Mouse (Mus musculus): ENCODE measurements around the gene Pfdn4. TPM values are rescaled to one million over a fixed set of nuclear protein-coding genes. Genes with fewer than 3 reads are reported as not detected.

Pfdn4 gene
- polyA plus RNA-seq, 1 experiment from 2014 or later = 61.8 TPM

DNA sequence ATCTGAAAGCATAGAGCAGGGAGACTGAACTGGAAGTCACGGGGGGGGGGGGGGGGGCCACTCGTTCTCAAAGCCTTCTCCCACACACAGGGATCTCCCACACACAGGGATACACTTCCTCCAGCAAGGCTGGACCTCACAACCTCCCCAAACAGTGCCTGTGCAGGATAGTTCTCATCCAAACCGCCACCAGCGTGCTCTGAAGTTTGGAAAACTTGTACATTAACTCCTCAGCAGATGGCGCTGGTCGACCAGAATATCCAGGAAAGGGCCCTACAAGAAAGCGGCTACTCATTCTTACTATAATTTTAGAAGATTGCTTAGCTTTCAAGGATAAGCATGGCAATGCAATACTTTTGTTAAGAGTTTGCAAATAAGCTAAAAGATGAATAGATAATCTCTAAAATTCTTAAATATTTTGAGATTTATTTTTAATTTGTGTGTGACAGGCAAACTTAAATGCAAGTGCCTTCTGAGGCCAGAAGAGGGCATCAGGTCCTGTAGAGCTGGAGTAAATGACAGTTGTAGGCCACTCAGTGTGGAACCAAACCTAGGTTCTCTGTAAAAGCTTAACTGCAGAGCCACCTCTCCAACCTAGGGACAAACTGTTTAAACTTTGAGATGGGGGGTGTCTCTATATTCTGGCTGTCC lies 24.2 kb downstream of the Pfdn4 start:
- ATAC-seq (ENCODE audit: low FRiP score, low TSS enrichment) = peak; percentile 72; the same call in 1 of the 2 replicates
- WGBS = 9% methylated on average over 7 of the region's 7 CpGs
- no peak overlapping the region for H3K4me3 ChIP-seq (ENCODE audit: low read depth, low read length)
- TF ChIP-seq CTCF (IDR thresholded peaks at IDR 0.05; ENCODE audit: low read depth) (peak; percentile 78), EP300 (optimal IDR thresholded peaks at IDR 0.05) (no peak)
- H3K36me3 ChIP-seq (ENCODE audit: control insufficient read depth, insufficient read depth, low read length) = peaks cover 3% of the 10 kb centered on the region; the same call in 1 of the 2 replicates
- H3K4me2 ChIP-seq (replicated peaks; ENCODE audit: low read depth) = no peak overlapping the region
- no peaks in the 10 kb centered on the region for H3K4me1 ChIP-seq (replicated peaks; ENCODE audit: control insufficient read depth, insufficient read depth)
- H3K27me3 ChIP-seq (ENCODE audit: control insufficient read depth, insufficient read depth, low read length) = no peaks in the 10 kb centered on the region
- H3K27ac ChIP-seq (replicated peaks) = no peak overlapping the region
- H3K9me3 ChIP-seq (ENCODE audit: control insufficient read depth, low read length) = no peaks in the 10 kb centered on the region
- no peak overlapping the region for H3K9ac ChIP-seq (ENCODE audit: low read length)
- DNase-seq (ENCODE audit: low spot score) = peak; percentile 70

DNA sequence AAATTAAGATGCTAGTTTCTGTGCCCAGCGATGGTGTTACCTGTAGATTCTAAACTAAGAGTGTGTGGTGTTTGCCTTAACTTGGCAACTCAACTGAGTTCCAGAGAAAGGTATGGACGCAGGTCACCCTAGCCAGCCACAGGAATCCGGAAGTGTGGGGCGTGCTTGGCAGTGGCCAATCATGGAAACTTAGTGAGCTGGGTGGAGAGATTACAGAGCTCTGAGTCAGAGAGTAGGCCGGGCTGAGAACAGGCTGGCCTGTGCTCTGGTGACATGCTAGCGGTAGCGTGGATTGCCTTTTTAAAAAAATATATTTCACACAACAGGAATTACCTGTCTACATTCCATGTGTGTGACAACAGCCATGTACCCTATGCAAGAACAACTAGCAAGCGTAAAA lies 30.3 kb downstream of the Pfdn4 start:
- H3K36me3 ChIP-seq (ENCODE audit: control insufficient read depth, insufficient read depth, low read length) = no peaks in the 10 kb centered on the region
- no peak overlapping the region for H3K4me3 ChIP-seq (ENCODE audit: low read depth, low read length)
- H3K4me2 ChIP-seq (replicated peaks; ENCODE audit: low read depth) = no peak overlapping the region
- peak; percentile 76 for DNase-seq (ENCODE audit: low spot score)
- H3K9me3 ChIP-seq (ENCODE audit: control insufficient read depth, low read length) = no peaks in the 10 kb centered on the region
- H3K27me3 ChIP-seq (ENCODE audit: control insufficient read depth, insufficient read depth, low read length) = no peaks in the 10 kb centered on the region
- TF ChIP-seq EP300 (optimal IDR thresholded peaks at IDR 0.05) = no peak
- TF ChIP-seq CTCF (IDR thresholded peaks at IDR 0.05; ENCODE audit: low read depth) = no peak
- no peaks in the 10 kb centered on the region for H3K4me1 ChIP-seq (replicated peaks; ENCODE audit: control insufficient read depth, insufficient read depth)
- no peak overlapping the region for H3K9ac ChIP-seq (ENCODE audit: low read length)
- peak; percentile 98 for ATAC-seq (ENCODE audit: low FRiP score, low TSS enrichment)
- H3K27ac ChIP-seq (replicated peaks) = no peak overlapping the region
- WGBS = 71% methylated on average over 8 of the region's 8 CpGs

DNA sequence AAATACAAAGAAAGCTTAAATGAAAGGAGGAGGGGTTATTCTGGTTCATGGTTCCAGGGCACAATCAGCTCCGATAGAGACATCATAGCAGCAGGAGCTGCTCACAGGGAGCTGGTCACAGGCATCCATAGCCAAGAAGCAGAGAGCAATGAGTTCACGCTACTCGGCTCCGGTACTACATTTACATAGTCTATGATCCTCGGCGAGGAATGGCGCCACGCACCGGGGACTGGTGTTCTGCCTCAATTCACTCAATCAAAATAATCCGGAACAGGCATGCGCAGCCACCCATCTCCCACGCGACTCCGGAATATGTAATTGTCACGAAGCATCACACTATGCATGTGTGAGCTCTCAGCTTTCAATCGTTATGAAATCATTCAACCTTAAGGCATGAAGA lies 31.8 kb downstream of the Pfdn4 start:
- no peaks in the 10 kb centered on the region for H3K4me1 ChIP-seq (replicated peaks; ENCODE audit: control insufficient read depth, insufficient read depth)
- H3K36me3 ChIP-seq (ENCODE audit: control insufficient read depth, insufficient read depth, low read length) = no peaks in the 10 kb centered on the region
- H3K9me3 ChIP-seq (ENCODE audit: control insufficient read depth, low read length) = no peaks in the 10 kb centered on the region
- 92% methylated on average over 16 of the region's 16 CpGs for WGBS
- no peak for TF ChIP-seq EP300 (optimal IDR thresholded peaks at IDR 0.05)
- TF ChIP-seq CTCF (IDR thresholded peaks at IDR 0.05; ENCODE audit: low read depth) = no peak
- H3K4me3 ChIP-seq (ENCODE audit: low read depth, low read length) = no peak overlapping the region
- no peak overlapping the region for H3K27ac ChIP-seq (replicated peaks)
- H3K27me3 ChIP-seq (ENCODE audit: control insufficient read depth, insufficient read depth, low read length) = no peaks in the 10 kb centered on the region
- no peak overlapping the region for H3K4me2 ChIP-seq (replicated peaks; ENCODE audit: low read depth)
- ATAC-seq (ENCODE audit: low FRiP score, low TSS enrichment) (no peak), DNase-seq (ENCODE audit: low spot score) (no peak)
- H3K9ac ChIP-seq (ENCODE audit: low read length) = no peak overlapping the region

DNA sequence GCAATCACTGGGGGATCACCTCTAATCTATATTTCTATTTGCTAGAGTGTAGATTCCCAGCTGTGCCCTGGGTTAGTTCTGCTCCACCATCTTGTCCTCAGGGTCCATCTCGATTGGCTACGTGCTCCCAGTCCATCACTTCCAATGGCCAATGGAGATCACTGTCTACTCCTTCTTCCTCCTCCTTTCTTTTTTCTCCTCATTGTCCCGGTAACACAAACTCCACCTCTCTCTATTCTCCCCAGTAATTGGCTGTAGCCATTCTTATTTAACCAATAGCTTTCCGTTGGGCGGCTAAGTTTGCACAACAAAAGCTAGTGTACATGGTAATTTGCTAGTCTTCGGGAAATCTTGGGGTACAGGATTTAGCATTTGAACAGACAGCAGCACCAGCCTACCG lies 33.5 kb downstream of the Pfdn4 start:
- H3K4me1 ChIP-seq (replicated peaks; ENCODE audit: control insufficient read depth, insufficient read depth) = no peaks in the 10 kb centered on the region
- no peak overlapping the region for H3K27ac ChIP-seq (replicated peaks)
- no peaks in the 10 kb centered on the region for H3K36me3 ChIP-seq (ENCODE audit: control insufficient read depth, insufficient read depth, low read length)
- ATAC-seq (ENCODE audit: low FRiP score, low TSS enrichment) (no peak), DNase-seq (ENCODE audit: low spot score) (no peak)
- H3K9ac ChIP-seq (ENCODE audit: low read length) = no peak overlapping the region
- H3K4me3 ChIP-seq (ENCODE audit: low read depth, low read length) = no peak overlapping the region
- TF ChIP-seq CTCF (IDR thresholded peaks at IDR 0.05; ENCODE audit: low read depth) (no peak), EP300 (optimal IDR thresholded peaks at IDR 0.05) (no peak)
- WGBS = 94% methylated on average over 7 of the region's 7 CpGs
- H3K9me3 ChIP-seq (ENCODE audit: control insufficient read depth, low read length) = no peaks in the 10 kb centered on the region
- H3K27me3 ChIP-seq (ENCODE audit: control insufficient read depth, insufficient read depth, low read length) = no peaks in the 10 kb centered on the region
- H3K4me2 ChIP-seq (replicated peaks; ENCODE audit: low read depth) = no peak overlapping the region

DNA sequence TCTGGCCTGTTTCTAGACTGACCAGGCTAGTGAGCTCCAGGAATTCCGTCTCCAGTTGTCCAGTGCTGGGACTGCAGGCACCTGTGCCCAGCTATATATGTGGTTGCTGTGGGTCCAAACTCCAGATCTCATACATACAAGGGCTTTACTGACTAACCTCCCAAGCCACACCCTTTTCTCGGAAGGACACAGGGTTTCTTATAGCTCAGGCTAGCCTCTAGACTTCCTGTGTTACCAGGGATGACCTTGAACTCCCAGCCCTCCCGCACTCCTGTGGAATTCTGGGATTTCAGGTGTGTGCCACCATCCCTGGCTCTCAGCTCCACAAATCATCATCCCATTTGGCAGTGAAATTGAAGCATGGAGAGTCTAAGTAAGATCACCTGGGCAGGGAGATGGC lies 34.0 kb downstream of the Pfdn4 start:
- WGBS = 86% methylated on average over 3 of the region's 3 CpGs
- H3K9me3 ChIP-seq (ENCODE audit: control insufficient read depth, low read length) = no peaks in the 10 kb centered on the region
- no peak for TF ChIP-seq EP300 (optimal IDR thresholded peaks at IDR 0.05)
- no peak for TF ChIP-seq CTCF (IDR thresholded peaks at IDR 0.05; ENCODE audit: low read depth)
- no peak overlapping the region for H3K27ac ChIP-seq (replicated peaks)
- DNase-seq (ENCODE audit: low spot score) = no peak
- H3K9ac ChIP-seq (ENCODE audit: low read length) = no peak overlapping the region
- no peaks in the 10 kb centered on the region for H3K36me3 ChIP-seq (ENCODE audit: control insufficient read depth, insufficient read depth, low read length)
- H3K4me2 ChIP-seq (replicated peaks; ENCODE audit: low read depth) = no peak overlapping the region
- H3K4me1 ChIP-seq (replicated peaks; ENCODE audit: control insufficient read depth, insufficient read depth) = no peaks in the 10 kb centered on the region
- H3K4me3 ChIP-seq (ENCODE audit: low read depth, low read length) = no peak overlapping the region
- no peak for ATAC-seq (ENCODE audit: low FRiP score, low TSS enrichment)
- no peaks in the 10 kb centered on the region for H3K27me3 ChIP-seq (ENCODE audit: control insufficient read depth, insufficient read depth, low read length)

DNA sequence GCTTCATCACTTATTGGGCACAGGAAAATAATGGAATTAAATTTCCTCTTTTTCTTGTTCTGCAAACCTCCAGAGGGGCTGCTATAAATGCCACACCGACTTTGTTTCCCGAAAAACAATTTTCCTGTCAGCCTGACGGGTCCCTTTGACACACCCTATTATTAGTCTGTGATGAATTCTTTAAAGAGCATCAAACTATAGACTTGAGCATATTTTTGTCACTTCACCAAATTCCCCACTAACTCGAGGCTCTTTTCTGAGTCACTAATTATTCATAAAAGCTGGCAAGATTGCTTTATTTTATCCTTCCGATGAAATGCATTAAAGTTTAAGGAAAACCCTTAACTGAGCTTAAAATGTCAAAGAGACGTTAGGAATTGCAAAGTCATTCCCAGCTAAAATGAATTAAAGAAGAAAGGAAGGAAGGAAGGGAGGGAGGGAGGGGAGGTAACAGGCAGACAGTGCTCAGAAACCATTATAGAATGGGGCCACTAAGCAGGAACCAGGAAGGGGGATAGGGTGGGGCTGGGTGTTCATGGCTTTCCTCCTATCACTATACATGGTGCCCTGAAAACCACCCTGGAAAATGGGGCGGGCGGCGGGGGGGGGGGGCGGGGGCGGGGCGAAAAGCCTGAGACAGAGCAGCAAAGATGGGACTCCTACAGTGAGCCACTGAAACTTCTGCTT lies 38.0 kb downstream of the Pfdn4 start:
- H3K4me2 ChIP-seq (replicated peaks; ENCODE audit: low read depth) = no peak overlapping the region
- whole genome bisulfite sequencing = 37% methylated on average over 8 of the region's 12 CpGs
- H3K36me3 ChIP-seq (ENCODE audit: control insufficient read depth, insufficient read depth, low read length) = no peaks in the 10 kb centered on the region
- H3K9me3 ChIP-seq (ENCODE audit: control insufficient read depth, low read length) = no peaks in the 10 kb centered on the region
- no peak overlapping the region for H3K4me3 ChIP-seq (ENCODE audit: low read depth, low read length)
- H3K27me3 ChIP-seq (ENCODE audit: control insufficient read depth, insufficient read depth, low read length) = no peaks in the 10 kb centered on the region
- no peak overlapping the region for H3K9ac ChIP-seq (ENCODE audit: low read length)
- ATAC-seq (ENCODE audit: low FRiP score, low TSS enrichment) (no peak), DNase-seq (ENCODE audit: low spot score) (no peak)
- TF ChIP-seq EP300 (optimal IDR thresholded peaks at IDR 0.05) (no peak), CTCF (IDR thresholded peaks at IDR 0.05; ENCODE audit: low read depth) (no peak)
- H3K27ac ChIP-seq (replicated peaks) = no peak overlapping the region
- no peaks in the 10 kb centered on the region for H3K4me1 ChIP-seq (replicated peaks; ENCODE audit: control insufficient read depth, insufficient read depth)
